Mouse (Mus musculus) limb, embryonic 14.5 days (tissue): ENCODE results near the gene Slit1. TPM values are rescaled to one million over a fixed set of nuclear protein-coding genes. Genes with fewer than 3 reads are reported as not detected.

Experiments
- ATAC-seq: fragments of 200-750 bp; cut with Nextera tagmentation; 2 replicates; pipeline ENCODE4 v1.8.0; 2017; ENCODE audit warnings: low read depth, moderate number of reproducible peaks, moderate TSS enrichment; ENCODE audit not compliant: low FRiP score
- DNase-seq: peaks from one replicate; pipeline ENCODE4 v3.0.0-alpha.2; 2015; ENCODE audit warnings: low spot score
- H3K27ac ChIP-seq: fragments of 300-500 bp; sonication (generic); replicated peaks from 2 replicates; pipeline ENCODE4 v1.5.1; 2014; ENCODE audit warnings: low read depth, mild to moderate bottlenecking, low read length, moderate library complexity, mixed read lengths
- H3K27me3 ChIP-seq: fragments of 300-500 bp; sonication (generic); 2 replicates; pipeline ENCODE4 v1.6.1; 2014; ENCODE audit warnings: low read length, mixed read lengths; ENCODE audit not compliant: control insufficient read depth, insufficient read depth
- H3K36me3 ChIP-seq: fragments of 300-500 bp; sonication (generic); 2 replicates; pipeline ENCODE4 v1.6.1; 2014; ENCODE audit warnings: mild to moderate bottlenecking, low read length, moderate library complexity, mixed read lengths; ENCODE audit not compliant: control insufficient read depth, insufficient read depth
- H3K4me1 ChIP-seq: fragments of 300-500 bp; sonication (generic); 2 replicates; pipeline ENCODE4 v1.6.1; 2014; ENCODE audit warnings: antibody characterized with exemption, low read length, mixed read lengths; ENCODE audit not compliant: control insufficient read depth, insufficient read depth
- H3K4me2 ChIP-seq: fragments of 300-500 bp; sonication (generic); replicated peaks from 2 replicates; pipeline ENCODE4 v1.6.1; 2014; ENCODE audit warnings: low read depth, mild to moderate bottlenecking, low read length, moderate library complexity; ENCODE audit not compliant: severe bottlenecking
- H3K4me3 ChIP-seq: fragments of 300-500 bp; sonication (generic); replicated peaks from 2 replicates; pipeline ENCODE4 v1.5.1; 2014; ENCODE audit warnings: low read length
- H3K9ac ChIP-seq: fragments of 300-500 bp; sonication (generic); 2 replicates; pipeline ENCODE4 v1.6.1; 2014; ENCODE audit warnings: mild to moderate bottlenecking, low read depth, low read length, moderate library complexity; ENCODE audit not compliant: severe bottlenecking
- H3K9me3 ChIP-seq: fragments of 300-500 bp; sonication (generic); 2 replicates; pipeline ENCODE4 v1.6.1; 2016; ENCODE audit warnings: low read length; ENCODE audit not compliant: control insufficient read depth
- POLR2A ChIP-seq: fragments of 200-500 bp; IDR thresholded peaks from 2 replicates; pipeline ENCODE4 v1.8.0; 2012; ENCODE audit warnings: inconsistent platforms, mild to moderate bottlenecking, moderate library complexity, borderline replicate concordance; ENCODE audit not compliant: insufficient read depth, insufficient read length; ENCODE audit errors: extremely low read depth
- WGBS: fragments of 180-500 bp; shearing (Covaris S2); extraction: QIAGEN DNeasy Blood & Tissue Kit; methylation state at CpG from one replicate; pipeline ENCODE4 v1.1.7; 2014; 5-methylcytosine and 5-hydroxymethylcytosine counted together
- polyA plus RNA-seq, 2 experiments: library from polyadenylated mRNA; depleted of rRNA in 1 of 2; stranded (reverse) in 1 of 2; unstranded in 1 of 2; fragments of >200 nt; fragmentation: Nextera tagmentation in 1 of 2; extraction: Ambion mirVana in 1 of 2; gene quantifications; 2 replicates each; pipeline versions ENCODE4 v1.2.1 to v1.2.3; 2012 to 2014

Gene Slit1
- polyA plus RNA-seq, 2 experiments, result 0.50 to 0.68 TPM

DNA sequence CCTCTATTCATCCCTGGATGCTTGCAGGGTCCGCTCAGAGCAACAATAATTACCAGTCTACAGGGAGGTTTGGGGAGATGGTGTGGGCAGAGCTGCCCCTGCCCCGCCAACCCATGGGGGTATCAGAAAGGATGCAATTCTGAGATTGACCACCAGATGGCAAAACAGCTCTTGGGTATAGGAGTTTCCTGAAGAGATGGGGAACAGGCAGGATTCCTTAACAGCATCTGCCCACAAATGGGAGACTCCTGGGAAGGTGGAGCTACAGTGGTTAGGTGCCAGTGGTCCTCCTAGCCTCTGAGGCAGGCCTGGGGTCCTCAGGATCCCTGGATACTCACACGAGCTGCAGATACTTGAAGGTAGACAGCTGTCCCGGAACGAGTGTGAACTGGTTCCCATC is 113.9 kb downstream of the Slit1 start:
- H3K9me3 ChIP-seq, result no peaks in the 10 kb centered on the region
- ATAC-seq, result no peak
- H3K4me1 ChIP-seq, result no peaks in the 10 kb centered on the region
- WGBS, result 36% methylated on average over 5 of the region's 5 CpGs
- H3K27me3 ChIP-seq, result no peaks in the 10 kb centered on the region
- peak; percentile 76 for DNase-seq
- no peak overlapping the region for H3K4me3 ChIP-seq
- no peak for TF ChIP-seq POLR2A
- no peaks in the 10 kb centered on the region for H3K36me3 ChIP-seq
- no peak overlapping the region for H3K27ac ChIP-seq
- H3K9ac ChIP-seq, result no peak overlapping the region
- H3K4me2 ChIP-seq, result no peak overlapping the region

GRCm38 (mm10) chr19:41628970-41629369 is 114.5 kb downstream of the Slit1 start:
- no peak for ATAC-seq
- H3K4me1 ChIP-seq, result no peaks in the 10 kb centered on the region
- H3K27me3 ChIP-seq, result no peaks in the 10 kb centered on the region
- WGBS, result 78% methylated on average over 11 of the region's 11 CpGs
- H3K4me2 ChIP-seq, result no peak overlapping the region
- no peaks in the 10 kb centered on the region for H3K9me3 ChIP-seq
- TF ChIP-seq POLR2A, result no peak
- no peak overlapping the region for H3K4me3 ChIP-seq
- no peak overlapping the region for H3K27ac ChIP-seq
- no peaks in the 10 kb centered on the region for H3K36me3 ChIP-seq
- H3K9ac ChIP-seq, result no peak overlapping the region
- DNase-seq, result no peak

DNA sequence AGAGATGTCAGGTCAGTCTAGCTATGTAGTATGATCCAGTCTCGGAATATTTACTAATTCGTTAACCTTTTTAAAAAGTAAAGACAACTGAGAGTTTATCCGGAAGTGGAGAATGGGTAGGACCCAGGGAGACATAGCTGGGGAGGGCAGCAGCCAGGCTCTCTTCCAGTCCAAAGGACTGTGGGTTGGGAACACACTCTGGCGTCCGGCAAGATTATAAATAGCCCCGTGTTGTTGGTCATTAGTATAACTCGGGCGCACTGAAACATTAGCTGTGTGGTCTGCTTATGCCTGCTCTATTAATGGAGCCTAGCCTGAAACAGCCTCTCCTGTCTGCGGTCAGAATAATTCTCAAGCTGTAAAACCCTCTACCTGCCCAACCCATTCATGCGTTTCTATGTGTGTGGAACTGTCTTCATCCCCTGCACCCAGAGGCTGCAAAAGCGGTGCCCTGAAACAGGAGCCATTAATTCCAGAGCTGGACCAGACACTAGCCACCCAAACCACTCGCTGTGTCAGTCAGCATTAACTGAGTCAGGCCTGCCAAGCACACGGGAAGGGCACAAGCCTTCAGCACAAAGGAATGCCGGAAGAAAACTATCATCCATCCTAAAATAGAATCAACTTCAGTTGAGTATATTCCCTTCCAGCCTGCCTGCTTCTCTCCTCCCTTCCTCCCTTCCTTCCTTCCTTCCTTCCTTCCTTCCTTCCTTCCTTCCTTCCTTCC is 122.9 kb downstream of the Slit1 start:
- Histone ChIP-seq H3K4me2 (no peak overlapping the region), H3K9ac (no peak overlapping the region), H3K4me1 (peaks cover 11% of the 10 kb centered on the region), H3K9me3 (no peaks in the 10 kb centered on the region), H3K27me3 (no peaks in the 10 kb centered on the region), H3K4me3 (no peak overlapping the region), H3K27ac (no peak overlapping the region), H3K36me3 (no peaks in the 10 kb centered on the region)
- DNase-seq (no peak), ATAC-seq (no peak)
- no peak for TF ChIP-seq POLR2A
- WGBS, result 72% methylated on average over 14 of the region's 14 CpGs

DNA sequence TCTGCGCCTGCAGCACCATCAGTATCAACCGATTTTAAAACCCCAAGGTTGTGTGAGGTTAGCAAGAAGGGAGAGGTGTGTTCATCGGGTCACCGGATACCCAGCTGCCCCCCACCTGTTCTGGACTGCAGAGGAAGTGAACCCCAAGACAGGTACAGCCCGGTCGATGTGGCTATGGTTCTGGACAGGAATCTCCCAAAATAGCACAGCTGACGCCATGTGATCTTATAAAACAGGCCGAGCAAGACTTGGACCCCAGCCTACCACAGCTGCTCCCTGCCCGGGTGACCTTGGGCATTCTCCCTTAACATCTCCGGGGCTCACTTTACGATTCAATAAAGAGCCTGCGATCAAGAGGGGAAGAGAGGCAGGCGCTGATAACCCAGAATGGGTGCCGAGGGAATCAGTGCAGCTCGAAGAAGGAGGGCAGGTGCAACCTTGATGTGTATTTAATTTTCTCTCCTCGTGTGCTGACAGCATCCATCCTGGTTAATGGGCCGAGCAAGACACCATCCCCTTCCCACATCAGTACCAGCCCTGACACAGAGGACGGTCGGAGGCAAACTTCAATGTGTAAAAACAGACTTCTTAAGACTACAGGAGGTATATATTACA is 124.6 kb downstream of the Slit1 start:
- DNase-seq (peak; percentile 26), ATAC-seq (no peak)
- Histone ChIP-seq H3K36me3 (no peaks in the 10 kb centered on the region), H3K9me3 (no peaks in the 10 kb centered on the region), H3K27ac (no peak overlapping the region), H3K4me3 (no peak overlapping the region), H3K4me1 (peaks cover 11% of the 10 kb centered on the region), H3K4me2 (no peak overlapping the region), H3K9ac (no peak overlapping the region), H3K27me3 (no peaks in the 10 kb centered on the region)
- WGBS, result 36% methylated on average over 19 of the region's 19 CpGs
- TF ChIP-seq POLR2A, result no peak

DNA sequence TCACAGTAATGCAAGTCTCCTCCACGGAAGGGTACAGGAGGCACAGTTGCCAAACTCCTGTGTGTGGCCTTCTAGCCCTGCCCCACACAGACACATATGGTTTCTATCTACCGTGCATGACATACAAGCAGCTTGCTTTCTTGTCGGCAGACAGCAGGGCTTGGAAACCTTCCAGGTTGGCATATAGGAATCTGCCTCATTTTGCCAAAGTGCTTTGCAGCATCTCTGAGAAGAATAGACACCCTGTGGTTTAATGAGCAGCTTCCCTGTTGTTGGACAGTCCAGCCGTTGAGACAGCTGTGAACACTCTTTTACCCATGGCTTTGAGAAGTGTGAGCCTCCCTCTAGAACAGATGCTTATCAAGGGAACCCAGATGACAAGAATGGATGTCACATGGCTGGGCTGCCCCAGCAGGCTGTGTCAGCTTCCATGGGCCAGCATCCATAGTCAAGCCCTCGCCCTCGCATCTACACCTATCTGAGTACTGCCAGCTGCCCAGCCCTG is 125.3 kb downstream of the Slit1 start:
- Histone ChIP-seq H3K4me2 (no peak overlapping the region), H3K4me1 (peaks cover 14% of the 10 kb centered on the region), H3K36me3 (no peaks in the 10 kb centered on the region), H3K9me3 (no peaks in the 10 kb centered on the region), H3K4me3 (no peak overlapping the region), H3K27me3 (no peaks in the 10 kb centered on the region), H3K27ac (no peak overlapping the region), H3K9ac (no peak overlapping the region)
- ATAC-seq (peak; percentile 48; the same call in 1 of the 2 replicates), DNase-seq (peak; percentile 52)
- TF ChIP-seq POLR2A, result no peak
- WGBS, result 36% methylated on average over 6 of the region's 6 CpGs
